Mouse (Mus musculus) neural tube, embryonic 11.5 days (tissue): ENCODE results near the gene Kcnk3. TPM values are rescaled to one million over a fixed set of nuclear protein-coding genes. Genes with fewer than 3 reads are reported as not detected.

Experiments used
- ATAC-seq: fragments of 200-750 bp; cut with Nextera tagmentation; 2 replicates; pipeline ENCODE4 v1.8.0; 2017; ENCODE audit warnings: moderate number of reproducible peaks, mild to moderate bottlenecking, moderate TSS enrichment, moderate library complexity; ENCODE audit not compliant: insufficient read depth, low FRiP score, low TSS enrichment
- DNase-seq: peaks from one replicate; pipeline ENCODE4 v3.0.0-alpha.2; 2015; ENCODE audit warnings: low spot score
- H3K27ac ChIP-seq: fragments of 300-500 bp; sonication (generic); 2 replicates; pipeline ENCODE4 v1.5.1; 2014; ENCODE audit warnings: low read depth, mild to moderate bottlenecking, low read length
- H3K27me3 ChIP-seq: fragments of 300-500 bp; sonication (generic); 2 replicates; pipeline ENCODE4 v1.6.1; 2014; ENCODE audit warnings: mild to moderate bottlenecking, low read length, mixed read lengths; ENCODE audit not compliant: control insufficient read depth, insufficient read depth
- H3K36me3 ChIP-seq: fragments of 300-500 bp; sonication (generic); 2 replicates; pipeline ENCODE4 v1.6.1; 2014; ENCODE audit warnings: mild to moderate bottlenecking, low read length, moderate library complexity, mixed read lengths; ENCODE audit not compliant: control insufficient read depth, insufficient read depth
- H3K4me1 ChIP-seq: fragments of 300-500 bp; sonication (generic); 2 replicates; pipeline ENCODE4 v1.6.1; 2014; ENCODE audit warnings: low read length, mixed read lengths; ENCODE audit not compliant: control insufficient read depth, insufficient read depth
- H3K4me2 ChIP-seq: fragments of 300-500 bp; sonication (generic); 2 replicates; pipeline ENCODE4 v1.6.1; 2014; ENCODE audit warnings: low read depth, mild to moderate bottlenecking, moderate library complexity
- H3K4me3 ChIP-seq: fragments of 300-500 bp; sonication (generic); 2 replicates; pipeline ENCODE4 v1.5.1; 2014; ENCODE audit warnings: low read depth, low read length
- H3K9ac ChIP-seq: fragments of 300-500 bp; sonication (generic); 2 replicates; pipeline ENCODE4 v1.6.1; 2014; ENCODE audit warnings: mild to moderate bottlenecking, low read length
- H3K9me3 ChIP-seq: fragments of 300-500 bp; sonication (generic); 2 replicates; pipeline ENCODE4 v1.6.1; 2016; ENCODE audit warnings: low read length; ENCODE audit not compliant: control insufficient read depth
- WGBS: fragments of 180-500 bp; shearing (Covaris S2); extraction: QIAGEN DNeasy Blood & Tissue Kit; methylation state at CpG from one replicate; pipeline ENCODE4 v1.1.7; 2014; 5-methylcytosine and 5-hydroxymethylcytosine counted together
- polyA plus RNA-seq: library from polyadenylated mRNA; unstranded; fragments of >200 nt; fragmentation: Nextera tagmentation; extraction: Ambion mirVana; gene quantifications from 2 replicates; pipeline ENCODE4 v1.2.1, GENCODE M21; 2014

Gene Kcnk3
- polyA plus RNA-seq, 1 experiment from 2014 or later: 0.92 TPM

- H3K4me1 ChIP-seq: peaks cover 3% of the 10 kb centered on the region; the same call in 1 of the 2 replicates
- H3K27ac ChIP-seq: no peak overlapping the region
- H3K9me3 ChIP-seq: no peaks in the 10 kb centered on the region
- no peak for DNase-seq
- H3K27me3 ChIP-seq: peaks cover 11% of the 10 kb centered on the region
- H3K9ac ChIP-seq: no peak overlapping the region
- no peak overlapping the region for H3K4me2 ChIP-seq
- 81% methylated on average over 8 of the region's 8 CpGs for WGBS
- H3K4me3 ChIP-seq: no peak overlapping the region
- ATAC-seq: no peak
- no peaks in the 10 kb centered on the region for H3K36me3 ChIP-seq
These were observed 38.5 kb downstream of the Kcnk3 start for GRCm38 (mm10) chr5:30626331-30627105.

- H3K4me2 ChIP-seq: no peak overlapping the region
- no peak overlapping the region for H3K4me3 ChIP-seq
- ATAC-seq: no peak
- no peaks in the 10 kb centered on the region for H3K27me3 ChIP-seq
- H3K9ac ChIP-seq: no peak overlapping the region
- no peak for DNase-seq
- 77% methylated on average over 3 of the region's 3 CpGs for WGBS
- H3K27ac ChIP-seq: no peak overlapping the region
- H3K36me3 ChIP-seq: no peaks in the 10 kb centered on the region
- H3K4me1 ChIP-seq: no peaks in the 10 kb centered on the region
- no peaks in the 10 kb centered on the region for H3K9me3 ChIP-seq
These were observed 40.5 kb downstream of the Kcnk3 start for GRCm38 (mm10) chr5:30628511-30628910.

GRCm38 (mm10) chr5:30630401-30630800 is 42.4 kb downstream of the Kcnk3 start:
- H3K36me3 ChIP-seq: no peaks in the 10 kb centered on the region
- H3K9me3 ChIP-seq: no peaks in the 10 kb centered on the region
- H3K9ac ChIP-seq: no peak overlapping the region
- DNase-seq (no peak), ATAC-seq (no peak)
- no peaks in the 10 kb centered on the region for H3K27me3 ChIP-seq
- H3K27ac ChIP-seq: no peak overlapping the region
- no peak overlapping the region for H3K4me3 ChIP-seq
- no peak overlapping the region for H3K4me2 ChIP-seq
- WGBS: 82% methylated on average over 6 of the region's 6 CpGs
- H3K4me1 ChIP-seq: no peaks in the 10 kb centered on the region

- no peaks in the 10 kb centered on the region for H3K36me3 ChIP-seq
- no peaks in the 10 kb centered on the region for H3K27me3 ChIP-seq
- H3K4me2 ChIP-seq: no peak overlapping the region
- no peak for ATAC-seq
- no peaks in the 10 kb centered on the region for H3K4me1 ChIP-seq
- WGBS: 67% methylated on average over 1 of the region's 1 CpGs
- H3K9ac ChIP-seq: no peak overlapping the region
- no peak overlapping the region for H3K27ac ChIP-seq
- DNase-seq: no peak
- H3K4me3 ChIP-seq: no peak overlapping the region
- no peaks in the 10 kb centered on the region for H3K9me3 ChIP-seq
These were observed 44.2 kb downstream of the Kcnk3 start for GRCm38 (mm10) chr5:30632134-30632533.

GRCm38 (mm10) chr5:30636994-30637393 is 49.0 kb downstream of the Kcnk3 start:
- DNase-seq (no peak), ATAC-seq (no peak)
- no peak overlapping the region for H3K4me2 ChIP-seq
- H3K4me1 ChIP-seq: no peaks in the 10 kb centered on the region
- H3K36me3 ChIP-seq: no peaks in the 10 kb centered on the region
- no peaks in the 10 kb centered on the region for H3K9me3 ChIP-seq
- no peak overlapping the region for H3K27ac ChIP-seq
- H3K4me3 ChIP-seq: no peak overlapping the region
- no peak overlapping the region for H3K9ac ChIP-seq
- WGBS: 56% methylated on average over 7 of the region's 7 CpGs
- no peaks in the 10 kb centered on the region for H3K27me3 ChIP-seq

GRCm38 (mm10) chr5:30638041-30638440 is 50.1 kb downstream of the Kcnk3 start:
- Histone ChIP-seq H3K4me1 (no peaks in the 10 kb centered on the region), H3K9ac (no peak overlapping the region), H3K4me3 (no peak overlapping the region), H3K9me3 (no peaks in the 10 kb centered on the region), H3K36me3 (no peaks in the 10 kb centered on the region), H3K27ac (no peak overlapping the region), H3K27me3 (no peaks in the 10 kb centered on the region), H3K4me2 (no peak overlapping the region)
- DNase-seq (peak; percentile 77), ATAC-seq (no peak)
- WGBS: 5% methylated on average over 6 of the region's 6 CpGs

- WGBS: 69% methylated on average over 5 of the region's 5 CpGs
- H3K4me2 ChIP-seq: no peak overlapping the region
- H3K4me1 ChIP-seq: peaks cover 4% of the 10 kb centered on the region
- H3K9ac ChIP-seq: no peak overlapping the region
- no peaks in the 10 kb centered on the region for H3K36me3 ChIP-seq
- H3K27ac ChIP-seq: no peak overlapping the region
- no peaks in the 10 kb centered on the region for H3K27me3 ChIP-seq
- H3K9me3 ChIP-seq: no peaks in the 10 kb centered on the region
- H3K4me3 ChIP-seq: no peak overlapping the region
- no peak for ATAC-seq
- DNase-seq: no peak
These were observed 55.7 kb downstream of the Kcnk3 start for GRCm38 (mm10) chr5:30643477-30644179.

GRCm38 (mm10) chr5:30646036-30646435 is 58.1 kb downstream of the Kcnk3 start:
- ATAC-seq (no peak), DNase-seq (no peak)
- WGBS: 72% methylated on average over 2 of the region's 2 CpGs

GRCm38 (mm10) chr5:30647396-30647795 is 59.4 kb downstream of the Kcnk3 start:
- 24% methylated on average over 9 of the region's 9 CpGs for WGBS
- Histone ChIP-seq H3K4me1 (peaks cover 6% of the 10 kb centered on the region), H3K4me2 (peak overlapping the region; percentile 87), H3K9ac (peak overlapping the region; percentile 56), H3K4me3 (peak overlapping the region; percentile 71), H3K27ac (no peak overlapping the region), H3K9me3 (no peaks in the 10 kb centered on the region), H3K27me3 (no peaks in the 10 kb centered on the region), H3K36me3 (no peaks in the 10 kb centered on the region)
- DNase-seq: no peak
- no peak for ATAC-seq

More at GRCm38 (mm10) chr5:30646036-30646435, 58.1 kb downstream of the Kcnk3 start:
- H3K9ac ChIP-seq: no peak overlapping the region
- H3K4me2 ChIP-seq: no peak overlapping the region
- no peak overlapping the region for H3K27ac ChIP-seq
- H3K4me1 ChIP-seq: peaks cover 6% of the 10 kb centered on the region
- no peaks in the 10 kb centered on the region for H3K36me3 ChIP-seq
- H3K9me3 ChIP-seq: no peaks in the 10 kb centered on the region
- H3K27me3 ChIP-seq: no peaks in the 10 kb centered on the region
- H3K4me3 ChIP-seq: no peak overlapping the region
